Mouse (Mus musculus) testis, postnatal 10 days (tissue): ENCODE data around the gene Odf4.

Experiments used
- DNase-seq: peaks from one replicate; pipeline ENCODE4 v3.0.0; 2021; ENCODE audit warnings: low spot score

Odf4 gene

DNA sequence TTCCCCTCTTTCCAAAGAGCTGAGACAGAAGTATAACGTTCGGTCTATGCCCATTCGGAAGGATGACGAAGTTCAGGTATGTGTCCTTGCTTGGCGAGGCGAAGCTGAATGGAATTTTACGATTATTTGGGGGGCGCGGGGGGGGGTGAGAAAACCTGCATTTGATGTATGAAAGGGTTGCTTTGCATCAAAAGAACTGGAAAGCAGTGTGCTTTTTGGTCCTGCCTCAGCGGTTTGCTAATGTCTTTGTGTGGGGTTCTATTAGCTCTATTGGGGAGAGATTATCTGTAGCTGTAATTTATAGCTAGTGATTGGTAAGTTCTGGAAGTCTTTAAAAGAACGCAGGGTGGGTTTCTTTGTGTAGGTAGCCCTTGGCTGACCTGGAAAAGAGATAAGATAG is 24.5 kb downstream of the Odf4 start:
- no peak for DNase-seq

DNA sequence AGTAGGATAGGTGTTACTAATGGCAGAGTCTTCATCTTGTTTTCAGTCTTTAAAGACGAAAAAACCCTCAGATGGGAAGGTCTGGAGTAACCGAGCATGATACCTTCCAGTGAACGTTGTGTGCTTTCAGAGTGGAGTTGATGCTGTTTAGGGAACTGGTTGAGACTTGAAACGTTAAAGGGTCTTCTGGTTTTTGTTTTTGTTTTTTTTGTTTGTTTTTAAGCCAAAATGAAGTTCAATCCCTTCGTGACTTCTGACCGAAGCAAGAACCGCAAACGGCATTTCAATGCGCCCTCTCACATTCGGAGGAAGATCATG is 24.9 kb downstream of the Odf4 start:
- DNase-seq, result no peak

DNA sequence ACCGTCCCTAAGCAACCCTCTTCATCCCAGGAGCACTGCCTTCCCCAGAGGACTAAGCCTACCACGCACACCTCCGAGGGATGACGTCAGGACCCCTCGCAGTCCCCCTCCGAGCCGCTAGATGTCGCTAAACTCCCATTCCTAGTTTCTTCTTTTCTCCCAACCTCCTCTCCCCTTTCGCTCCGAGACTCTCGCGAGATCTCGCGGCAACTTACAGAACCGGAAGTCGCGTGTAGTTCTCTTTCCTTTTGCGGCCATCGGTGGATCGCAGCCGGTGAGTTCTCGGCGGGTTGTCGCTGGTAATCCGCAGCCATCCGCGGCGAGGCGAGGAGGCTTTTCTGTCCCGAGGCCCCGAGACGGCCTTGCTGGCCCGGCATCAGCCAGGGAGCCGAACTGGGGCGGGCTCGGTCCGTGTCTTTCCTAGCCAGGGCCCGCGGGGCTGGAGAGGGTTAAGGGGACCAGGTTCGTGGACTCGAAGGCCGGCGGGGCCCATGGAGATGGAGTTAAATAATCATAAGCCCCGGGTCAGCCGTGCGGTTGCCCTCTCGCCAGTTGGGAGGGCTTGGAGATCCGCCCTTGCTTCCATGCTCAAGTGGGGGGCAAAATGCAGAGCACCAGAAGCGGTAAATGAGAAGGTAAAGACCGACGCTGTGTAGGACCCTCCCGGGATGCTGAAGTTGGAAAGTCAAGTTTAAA is 25.4 kb downstream of the Odf4 start, which contains the start of gene Rpl26:
Rpl26 (plus strand) TSS at position 233 of the 696 bp plus-strand sequence.
- DNase-seq, result peak; percentile 98

DNA sequence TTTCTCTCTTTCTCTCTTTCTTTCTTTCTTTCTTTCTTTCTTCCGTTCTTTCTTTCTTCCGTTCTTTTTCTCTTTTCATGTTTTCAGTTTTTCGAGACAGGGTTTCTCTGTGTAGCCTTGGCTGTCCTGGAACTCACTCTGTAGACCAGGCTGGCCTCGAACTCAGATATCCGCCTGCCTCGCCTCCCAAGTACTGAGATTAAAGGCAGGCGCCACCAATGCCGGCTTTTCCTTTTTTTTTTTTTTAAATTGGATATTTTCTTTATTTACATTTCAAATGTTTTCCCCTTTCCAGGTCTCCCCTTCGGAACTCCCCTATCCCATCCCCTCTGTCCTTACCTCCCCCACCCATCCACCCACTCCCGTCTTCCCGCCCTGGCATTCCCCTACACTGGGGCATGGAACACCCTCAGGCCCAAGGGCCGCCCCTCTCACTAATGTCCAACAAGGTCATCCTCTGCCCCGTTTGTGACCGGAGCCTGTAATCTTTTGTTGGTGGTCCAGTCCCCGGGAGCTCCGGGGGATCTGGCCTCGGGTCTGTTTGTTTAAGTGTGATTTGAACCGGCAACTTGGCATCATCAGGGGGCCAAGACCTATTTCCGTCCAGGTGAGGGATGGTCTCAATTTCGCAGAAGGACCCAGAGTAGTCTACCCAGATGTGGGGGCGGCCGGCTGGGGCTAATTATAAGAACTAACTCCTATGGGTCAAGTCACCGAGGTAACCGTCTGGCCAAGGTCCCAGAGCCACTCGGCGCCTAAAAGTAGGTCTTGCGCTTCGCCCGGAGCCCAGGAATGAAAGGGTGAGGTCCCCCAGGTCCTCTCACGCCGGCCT is 26.1 kb downstream of the Odf4 start:
- DNase-seq, result no peak

DNA sequence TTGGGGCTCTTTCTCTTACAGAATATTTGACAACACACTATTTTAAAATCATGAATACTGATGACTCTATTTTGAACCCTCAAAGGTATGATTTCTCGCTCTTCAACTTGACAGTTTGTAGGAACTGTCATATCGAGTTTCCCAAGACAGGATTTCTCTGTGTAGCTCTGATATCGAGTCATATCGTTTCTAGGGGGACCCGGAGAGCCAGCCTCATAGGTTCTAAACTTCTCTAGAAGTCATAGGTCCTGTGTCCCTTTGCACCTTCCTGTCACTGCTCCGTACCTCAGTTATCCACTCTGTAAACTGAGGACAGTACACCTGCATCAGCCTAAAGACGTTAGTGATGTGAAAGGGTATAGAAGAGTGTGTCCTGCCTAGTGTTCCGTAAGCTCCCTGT is 27.1 kb downstream of the Odf4 start:
- no peak for DNase-seq

DNA sequence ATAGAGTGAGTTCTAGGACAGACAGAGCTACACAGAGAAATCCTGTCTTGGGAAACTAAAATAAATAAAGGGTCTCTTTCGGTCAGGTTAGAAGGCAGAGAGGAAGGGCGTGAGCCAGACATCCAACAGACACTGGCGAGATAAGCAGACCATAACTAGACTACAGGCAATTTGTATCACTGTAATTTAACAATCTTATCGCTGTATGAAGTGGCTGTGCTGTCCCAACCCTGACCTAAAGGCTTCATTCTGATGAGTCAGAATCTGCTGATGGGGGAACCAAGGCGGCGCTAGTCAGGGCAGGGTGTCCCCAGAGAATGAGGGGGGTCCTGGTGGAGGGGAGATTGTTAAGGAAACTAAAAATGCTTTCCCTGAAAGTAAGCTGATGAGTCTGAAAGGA is 28.1 kb downstream of the Odf4 start:
- no peak for DNase-seq

DNA sequence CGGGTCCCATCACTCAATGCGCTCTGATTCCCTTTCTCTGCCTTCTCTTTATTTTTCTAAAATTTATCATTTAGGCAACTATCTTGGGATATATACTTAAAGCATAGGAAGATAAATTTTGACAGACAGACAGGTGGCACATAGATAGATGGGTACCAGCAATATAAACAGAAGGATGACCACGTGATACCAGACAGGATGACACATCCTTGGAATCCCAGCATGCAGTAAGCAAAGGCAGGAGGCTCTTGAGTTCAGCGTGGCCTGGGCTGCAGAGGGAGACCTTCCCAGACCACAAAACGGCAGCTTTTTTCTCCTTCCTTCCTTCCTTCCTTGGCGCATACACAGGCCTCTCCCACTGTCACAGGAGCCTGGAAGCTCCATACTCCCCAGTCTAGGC is 29.0 kb downstream of the Odf4 start:
- no peak for DNase-seq

DNA sequence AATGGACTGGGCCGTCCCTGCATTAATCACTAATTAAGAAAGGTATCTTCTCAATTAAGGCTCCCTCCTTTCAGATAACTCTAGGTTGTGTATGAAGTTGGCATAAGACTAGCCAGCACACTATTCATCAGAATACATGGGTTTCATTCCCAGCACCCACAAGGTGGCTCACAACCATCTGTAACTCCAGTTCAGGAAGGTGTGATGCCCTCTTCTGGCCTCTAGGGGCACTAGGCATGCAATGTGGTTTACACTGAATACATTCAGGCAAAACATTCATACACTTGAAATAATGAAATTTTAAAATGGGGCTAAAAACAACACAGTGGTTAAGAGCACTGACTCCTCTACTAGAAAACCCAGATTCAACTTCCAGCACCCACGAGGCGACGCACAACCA is 29.8 kb downstream of the Odf4 start:
- no peak for DNase-seq

DNA sequence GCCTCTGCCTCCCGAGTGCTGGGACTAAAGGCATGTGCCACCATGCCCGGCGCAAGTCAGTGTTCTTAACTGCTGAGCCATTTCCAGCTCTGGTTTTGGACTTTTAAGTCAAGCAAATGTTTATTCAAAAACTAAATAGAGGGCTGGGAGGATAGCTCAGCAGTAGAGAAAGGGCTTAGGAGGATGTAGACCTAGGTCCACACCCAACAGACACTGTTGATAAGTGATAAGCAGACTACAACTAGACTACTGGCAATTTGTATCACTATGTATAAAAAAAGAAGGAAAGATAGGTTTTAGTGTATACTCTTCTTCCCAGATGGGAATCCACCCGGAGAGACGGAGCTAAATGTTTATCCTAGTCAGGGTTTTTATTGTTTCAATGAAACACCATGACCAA is 30.6 kb downstream of the Odf4 start:
- DNase-seq, result no peak

DNA sequence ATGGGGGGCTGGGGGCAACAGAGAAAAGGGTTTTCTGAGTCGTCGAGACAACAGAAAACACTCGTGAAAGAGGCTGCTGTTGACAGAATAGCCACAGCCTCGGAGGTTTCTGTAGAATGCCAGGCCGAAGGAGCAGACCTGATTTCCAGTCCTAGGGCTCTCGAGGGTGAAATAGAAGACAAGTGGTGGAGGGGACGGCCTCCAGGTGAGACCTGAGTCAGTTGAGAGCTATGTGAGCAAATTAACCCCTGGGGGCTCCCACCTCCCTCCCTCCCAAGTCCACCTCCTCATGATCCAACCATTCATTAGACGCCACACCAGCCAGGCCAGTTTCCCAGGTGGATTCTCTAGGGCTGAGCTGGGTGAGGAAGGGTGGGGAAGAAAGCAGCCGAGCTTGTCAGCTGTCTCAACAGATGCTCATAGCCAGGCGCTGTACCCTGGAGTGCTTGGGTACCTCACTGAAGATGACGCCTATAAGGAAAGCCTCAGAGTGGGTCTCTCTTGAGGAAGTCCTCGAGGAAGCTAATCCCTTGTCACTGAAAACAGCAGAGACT is 32.9 kb downstream of the Odf4 start:
- no peak for DNase-seq

DNA sequence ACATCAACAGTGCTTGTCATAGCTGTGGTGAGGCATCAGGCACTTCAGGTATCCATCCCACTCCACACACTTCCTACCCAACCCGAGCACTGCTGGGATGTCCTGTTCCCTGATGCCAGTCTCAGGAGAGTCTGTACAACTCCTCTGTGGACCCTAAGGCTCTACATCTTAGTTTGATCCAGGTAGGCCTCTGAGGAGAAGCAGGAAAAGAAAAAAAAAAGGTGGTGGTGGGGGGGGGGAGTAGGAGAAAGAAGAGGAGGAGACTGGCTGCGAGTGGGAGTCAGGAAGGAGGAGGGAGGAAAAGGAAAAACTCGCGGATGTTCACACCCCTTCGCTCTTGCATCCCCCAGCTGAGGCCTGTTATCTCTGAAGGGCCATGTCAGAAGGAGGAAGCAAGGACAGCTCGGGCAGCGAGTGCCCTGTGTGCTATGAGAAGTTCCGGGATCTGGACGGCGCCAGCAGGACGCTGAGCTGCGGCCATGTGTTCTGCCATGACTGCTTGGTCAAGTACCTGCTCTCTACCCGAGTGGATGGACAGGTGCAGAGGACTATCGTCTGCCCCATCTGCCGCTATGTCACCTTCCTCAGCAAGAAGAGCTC is 34.5 kb downstream of the Odf4 start:
- DNase-seq, result no peak

DNA sequence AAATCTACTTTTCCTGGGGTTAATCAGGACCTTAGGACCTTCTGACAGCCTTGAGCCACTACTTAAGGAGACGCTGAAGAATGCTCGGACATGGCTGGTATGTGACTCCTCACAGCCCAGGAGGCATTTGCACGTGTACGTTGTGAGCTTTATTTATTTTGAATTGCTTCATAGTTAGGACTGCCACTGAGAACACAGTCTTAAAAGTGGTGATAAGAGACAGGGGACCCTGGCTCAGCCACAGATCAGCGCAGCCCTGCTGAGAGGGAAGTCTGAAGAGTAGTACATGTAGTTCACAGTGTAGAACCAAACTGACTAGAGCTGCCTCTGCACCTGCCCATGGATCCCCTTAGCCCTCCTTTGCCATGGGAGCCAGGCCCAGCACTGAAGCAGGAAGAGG is 35.1 kb downstream of the Odf4 start:
- DNase-seq, result no peak

DNA sequence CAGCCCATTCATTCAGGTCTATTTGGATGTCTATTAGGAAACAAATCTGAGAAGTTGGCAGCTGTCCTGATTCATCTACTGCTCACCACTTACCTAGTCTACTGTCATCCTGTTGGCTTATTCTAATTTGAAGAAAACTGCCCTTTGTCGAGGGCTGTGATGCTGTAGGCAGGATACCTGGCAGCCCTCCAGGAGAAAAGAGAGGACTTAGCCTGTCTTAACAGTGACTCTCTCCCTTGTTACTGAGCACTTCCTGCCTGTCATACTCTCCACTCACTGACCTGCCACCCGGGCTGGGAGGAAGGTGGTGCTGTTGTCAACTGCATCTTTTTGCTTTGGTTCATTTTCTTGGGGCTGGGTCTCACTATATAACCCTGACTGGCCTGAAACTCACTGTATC is 36.3 kb downstream of the Odf4 start:
- DNase-seq, result no peak

DNA sequence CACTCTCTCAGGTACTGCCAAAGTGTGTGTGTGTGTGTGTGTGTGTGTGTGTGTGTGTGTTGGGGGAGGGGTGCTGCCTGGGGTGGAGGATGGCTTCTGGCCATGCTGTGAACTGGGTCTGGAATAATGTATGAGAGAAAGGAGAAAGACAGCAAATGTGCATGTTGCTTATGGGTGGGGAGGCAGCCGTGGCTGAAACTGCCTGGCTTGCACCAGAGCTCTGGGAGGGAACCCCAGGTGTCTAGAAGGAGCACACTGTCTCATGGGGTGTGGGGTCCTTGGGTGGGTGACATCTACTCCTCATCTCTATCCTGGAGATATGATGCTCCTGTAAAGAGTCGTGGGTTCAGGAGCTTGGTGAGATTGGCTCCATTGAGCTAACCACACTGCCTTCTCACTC is 38.2 kb downstream of the Odf4 start:
- no peak for DNase-seq

DNA sequence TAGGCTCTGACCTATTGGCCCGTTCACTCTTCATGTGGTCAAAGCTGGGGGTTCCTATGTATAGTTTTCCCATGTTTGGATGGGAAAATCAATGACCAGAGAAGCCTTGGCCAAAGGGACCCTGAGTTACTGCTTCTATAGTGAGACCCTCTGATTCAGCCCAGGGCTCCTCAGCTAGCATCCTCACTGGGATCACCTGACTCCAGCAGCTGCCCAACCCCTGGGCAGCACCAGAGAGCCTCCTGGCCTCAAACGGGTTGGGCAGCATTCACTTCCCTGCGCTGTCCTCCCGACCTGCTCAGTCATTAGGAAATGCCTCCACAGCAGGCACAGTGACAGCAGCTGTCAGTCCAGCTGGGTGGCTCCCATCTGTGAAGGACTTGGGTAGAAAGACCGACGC is 38.6 kb downstream of the Odf4 start, which contains the start of gene Rnf222:
Rnf222 (plus strand) TSS at position 301 of the 400 bp plus-strand sequence.
- DNase-seq, result no peak

DNA sequence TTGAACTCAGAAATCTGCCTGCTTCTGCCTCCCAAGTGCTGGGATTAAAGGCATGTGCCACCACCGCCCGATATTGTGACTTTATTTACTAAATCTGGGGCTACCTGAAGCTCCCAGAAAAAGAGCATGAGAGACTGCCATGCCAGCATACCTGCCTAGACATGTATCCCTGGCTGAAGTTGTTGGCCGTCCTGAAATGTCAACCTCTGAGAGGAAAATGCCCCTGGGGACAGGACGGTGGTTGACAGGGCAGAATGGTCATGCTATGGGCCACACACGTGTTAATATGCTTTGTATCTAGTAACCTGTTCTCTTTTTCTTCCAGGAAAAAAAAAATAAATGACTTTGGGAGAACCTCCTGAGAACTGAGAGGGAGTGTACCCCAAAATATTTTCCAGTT is 40.8 kb downstream of the Odf4 start:
- no peak for DNase-seq

DNA sequence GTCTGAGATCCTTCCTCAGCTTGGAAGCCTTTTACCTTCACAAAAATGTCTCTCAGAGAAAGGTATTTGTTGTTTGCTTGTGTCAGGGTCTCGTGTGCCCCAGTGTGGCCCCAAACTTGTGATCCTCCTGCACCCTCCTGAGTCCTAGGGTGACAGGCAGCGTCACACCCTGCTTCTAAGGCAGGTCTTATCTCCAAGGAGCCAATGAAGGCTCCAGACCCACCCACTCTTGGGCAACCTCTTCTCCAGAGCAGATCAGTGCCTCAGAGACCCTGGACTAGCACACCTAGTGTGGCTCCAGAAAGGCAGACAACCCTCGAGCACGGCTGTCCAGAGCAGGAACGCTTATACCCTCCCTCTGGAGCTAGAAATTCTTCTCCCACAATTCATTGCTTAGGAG is 42.5 kb downstream of the Odf4 start:
- DNase-seq, result no peak

DNA sequence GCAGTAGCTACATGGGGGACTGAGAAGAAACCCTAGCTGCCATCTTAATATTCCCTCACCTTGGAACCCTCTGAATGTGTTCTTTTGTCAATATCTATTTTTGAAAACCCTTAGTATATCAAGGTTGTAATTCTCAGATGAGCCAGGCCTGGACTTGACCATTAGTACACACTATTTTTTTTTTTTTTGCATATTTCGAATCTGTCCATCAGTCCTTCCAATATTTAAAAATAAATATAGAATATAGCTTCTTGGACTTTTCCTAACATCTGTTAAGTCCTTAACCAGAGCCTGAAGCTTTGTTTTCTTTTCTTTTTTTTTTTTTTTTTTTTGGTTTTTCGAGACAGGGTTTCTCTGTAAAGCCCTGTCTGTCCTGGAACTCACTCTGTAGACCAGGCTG is 43.0 kb downstream of the Odf4 start:
- no peak for DNase-seq

DNA sequence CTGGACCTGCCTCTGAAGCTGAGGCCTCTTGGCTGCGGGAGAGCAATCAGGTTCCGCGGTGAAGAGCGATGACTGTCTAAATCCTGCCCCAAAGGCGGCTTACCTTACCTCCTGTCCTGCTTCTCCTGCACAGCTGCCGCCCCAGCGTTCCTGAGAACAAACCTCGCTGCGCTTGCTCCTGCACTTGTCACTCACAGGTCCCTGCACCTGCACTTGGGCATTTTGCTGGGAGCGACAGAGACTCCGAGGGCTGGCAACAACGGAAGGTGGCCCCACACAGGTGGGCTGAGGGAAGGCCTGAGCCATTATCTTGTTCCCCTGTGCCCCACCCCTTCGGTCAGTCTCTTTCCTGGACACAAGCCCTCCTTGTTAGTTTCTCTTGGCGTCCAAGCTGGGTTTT is 44.8 kb downstream of the Odf4 start:
- peak; percentile 50 for DNase-seq

DNA sequence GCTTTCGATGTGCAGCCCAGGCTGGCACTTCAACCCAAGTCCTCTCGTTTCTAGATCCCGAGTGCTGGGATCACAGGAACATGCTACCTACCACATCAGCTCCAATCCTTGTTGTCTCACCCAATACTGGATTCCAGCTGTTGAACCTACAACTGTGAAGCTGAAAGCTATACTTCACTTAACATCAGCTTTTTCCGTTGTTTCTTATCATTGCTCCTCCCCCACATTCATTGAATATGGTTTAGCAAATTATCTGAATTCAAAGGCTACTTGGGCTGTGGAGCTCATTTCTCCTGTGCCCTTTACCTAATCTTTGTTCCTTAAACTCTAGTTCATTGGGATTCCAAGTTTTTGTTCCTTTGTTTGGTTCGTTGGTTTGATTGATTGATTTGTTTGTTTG is 48.1 kb downstream of the Odf4 start:
- DNase-seq, result no peak

DNA sequence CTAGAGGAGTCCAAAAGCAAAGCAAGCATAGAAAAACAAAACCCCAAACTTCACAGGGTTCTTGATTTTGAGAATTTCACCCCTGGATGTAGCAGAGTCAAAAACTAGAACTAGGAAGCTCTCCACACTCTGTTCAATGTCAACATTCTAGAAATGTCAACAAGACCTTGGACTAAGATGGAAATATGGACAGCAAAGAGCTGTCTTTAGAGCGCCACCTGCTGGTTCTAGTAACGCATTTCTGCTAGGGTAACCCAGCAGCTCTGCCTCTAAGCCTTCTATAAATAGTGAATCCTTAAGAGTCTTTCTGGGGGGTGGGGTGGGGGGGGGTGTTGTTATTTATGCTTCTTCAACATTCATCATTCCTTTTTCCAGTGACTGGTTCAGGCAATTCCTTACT is 52.0 kb downstream of the Odf4 start:
- DNase-seq, result peak; percentile 74
